Mouse (Mus musculus) lung, embryonic 14.5 days (tissue): Measurements from ENCODE around the gene Mn1. TPM values are rescaled to one million over a fixed set of nuclear protein-coding genes. Genes with fewer than 3 reads are reported as not detected.

Experiments used
- ATAC-seq: fragments of 200-750 bp; cut with Nextera tagmentation; 2 replicates; pipeline ENCODE4 v1.8.0; 2017; ENCODE audit warnings: mild to moderate bottlenecking, moderate TSS enrichment, moderate library complexity; ENCODE audit not compliant: insufficient read depth
- DNase-seq: peaks from one replicate; pipeline ENCODE4 v3.0.0-alpha.2; 2015
- H3K27ac ChIP-seq: fragments of 300-500 bp; sonication (generic); 2 replicates; pipeline ENCODE4 v1.5.1; 2014; ENCODE audit warnings: low read depth, mild to moderate bottlenecking, moderate library complexity
- H3K27me3 ChIP-seq: fragments of 300-500 bp; sonication (generic); 2 replicates; pipeline ENCODE4 v1.6.1; 2014; ENCODE audit warnings: low read length, control low read depth; ENCODE audit not compliant: insufficient read depth
- H3K36me3 ChIP-seq: fragments of 300-500 bp; sonication (generic); 2 replicates; pipeline ENCODE4 v1.6.1; 2014; ENCODE audit warnings: control low read depth; ENCODE audit not compliant: insufficient read depth
- H3K4me1 ChIP-seq: fragments of 300-500 bp; sonication (generic); 2 replicates; pipeline ENCODE4 v1.6.1; 2014; ENCODE audit warnings: antibody characterized with exemption, control low read depth; ENCODE audit not compliant: insufficient read depth
- H3K4me2 ChIP-seq: fragments of 300-500 bp; sonication (generic); 2 replicates; pipeline ENCODE4 v1.6.1; 2014; ENCODE audit warnings: mild to moderate bottlenecking
- H3K4me3 ChIP-seq: fragments of 300-500 bp; sonication (generic); 2 replicates; pipeline ENCODE4 v1.5.1; 2014; ENCODE audit warnings: low read depth, low read length
- H3K9ac ChIP-seq: fragments of 300-500 bp; sonication (generic); 2 replicates; pipeline ENCODE4 v1.6.1; 2014
- H3K9me3 ChIP-seq: fragments of 300-500 bp; sonication (generic); 2 replicates; pipeline ENCODE4 v1.6.1; 2016; ENCODE audit warnings: low read depth, low read length, control low read depth
- CTCF ChIP-seq: IDR thresholded peaks from 2 replicates; pipeline ENCODE4 v1.5.1; 2016; ENCODE audit warnings: antibody characterized with exemption, low read depth
- WGBS: fragments of 180-500 bp; shearing (Covaris S2); extraction: QIAGEN DNeasy Blood & Tissue Kit; methylation state at CpG from one replicate; pipeline ENCODE4 v1.1.7; 2014; 5-methylcytosine and 5-hydroxymethylcytosine counted together
- polyA plus RNA-seq: library from polyadenylated mRNA; unstranded; fragments of >200 nt; fragmentation: Nextera tagmentation; extraction: Ambion mirVana; gene quantifications from 2 replicates; pipeline ENCODE4 v1.2.1, GENCODE M21; 2014

Mn1 gene
- polyA plus RNA-seq, 1 experiment from 2014 or later: 9.7 TPM

DNA sequence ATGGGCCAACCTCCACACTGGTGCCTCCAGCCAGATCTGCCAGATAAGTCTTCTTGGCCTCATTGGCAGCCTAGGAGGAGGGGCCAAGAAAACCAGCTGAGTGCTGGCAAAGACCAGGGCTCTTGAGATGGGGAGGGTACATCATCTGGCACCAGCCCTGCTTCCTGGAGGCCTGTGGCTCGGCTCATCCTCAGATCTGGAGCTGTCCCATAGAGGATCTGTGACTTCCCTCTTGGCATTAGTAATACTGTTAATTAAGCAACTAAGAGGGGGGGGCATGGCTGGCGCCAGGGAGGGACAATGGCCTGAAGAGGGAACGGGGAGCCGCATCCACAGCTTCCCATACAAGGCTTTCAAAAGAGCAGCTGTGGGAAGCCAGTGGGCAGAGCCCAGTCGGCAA, 58.6 kb downstream of the Mn1 start:
- no peaks in the 10 kb centered on the region for H3K4me1 ChIP-seq
- ATAC-seq (no peak), DNase-seq (no peak)
- H3K4me3 ChIP-seq: no peak overlapping the region
- no peak overlapping the region for H3K27ac ChIP-seq
- H3K4me2 ChIP-seq: no peak overlapping the region
- no peak overlapping the region for H3K9ac ChIP-seq
- no peak for TF ChIP-seq CTCF
- no peaks in the 10 kb centered on the region for H3K9me3 ChIP-seq
- WGBS: 79% methylated on average over 5 of the region's 5 CpGs
- no peaks in the 10 kb centered on the region for H3K36me3 ChIP-seq
- no peaks in the 10 kb centered on the region for H3K27me3 ChIP-seq

DNA sequence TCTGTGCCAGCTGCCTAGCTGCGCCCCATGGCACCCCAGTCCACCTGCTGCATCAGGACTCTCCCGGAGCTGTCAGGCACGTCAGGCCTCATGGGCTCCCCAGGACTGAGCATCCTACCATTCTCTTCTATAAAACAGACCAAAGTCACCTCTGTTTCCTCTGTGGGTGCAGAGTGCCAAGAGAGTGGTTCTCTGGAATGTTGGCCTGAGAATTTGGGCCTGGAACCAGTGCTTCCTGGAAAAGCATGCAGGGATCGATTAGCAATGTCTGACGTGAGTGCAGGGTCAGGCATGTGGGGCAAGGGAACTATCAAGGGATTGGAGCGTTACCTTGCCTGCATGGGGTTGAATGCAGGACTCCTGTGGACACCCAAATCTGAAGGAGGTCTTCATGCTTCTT, 59.0 kb downstream of the Mn1 start:
- 80% methylated on average over 6 of the region's 6 CpGs for WGBS
- TF ChIP-seq CTCF: no peak

DNA sequence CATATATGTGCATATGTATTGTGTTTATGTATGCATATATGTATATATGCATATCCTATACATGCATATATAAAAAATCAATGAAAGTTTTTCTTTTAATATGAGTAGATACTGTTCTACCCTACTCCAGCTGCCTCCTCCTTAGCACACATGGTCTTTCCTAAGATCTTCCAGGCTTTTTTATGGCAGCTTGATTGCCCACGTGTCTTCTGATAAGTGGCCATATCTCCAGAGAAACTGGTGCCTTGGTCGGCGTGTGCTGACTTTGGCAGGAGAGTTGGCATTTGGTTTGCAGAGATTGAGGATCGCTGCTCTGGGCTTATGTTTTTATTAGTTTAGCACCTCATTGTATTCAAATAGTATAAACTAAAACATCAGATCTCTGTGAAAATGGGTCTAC, 68.7 kb downstream of the Mn1 start:
- no peak overlapping the region for H3K9ac ChIP-seq
- no peaks in the 10 kb centered on the region for H3K27me3 ChIP-seq
- WGBS: 58% methylated on average over 4 of the region's 4 CpGs
- H3K27ac ChIP-seq: no peak overlapping the region
- no peak overlapping the region for H3K4me3 ChIP-seq
- H3K4me2 ChIP-seq: no peak overlapping the region
- no peaks in the 10 kb centered on the region; the same call in 1 of the 2 replicates for H3K9me3 ChIP-seq
- ATAC-seq: no peak
- H3K4me1 ChIP-seq: no peaks in the 10 kb centered on the region
- no peaks in the 10 kb centered on the region for H3K36me3 ChIP-seq
- DNase-seq: no peak
- no peak for TF ChIP-seq CTCF

More for the DNA sequence above, 59.0 kb downstream of the Mn1 start:
- DNase-seq (no peak), ATAC-seq (no peak)
- no peak overlapping the region for H3K4me3 ChIP-seq
- no peak overlapping the region for H3K4me2 ChIP-seq
- no peak overlapping the region for H3K27ac ChIP-seq
- H3K9me3 ChIP-seq: no peaks in the 10 kb centered on the region
- H3K9ac ChIP-seq: no peak overlapping the region
- H3K36me3 ChIP-seq: no peaks in the 10 kb centered on the region
- no peaks in the 10 kb centered on the region for H3K4me1 ChIP-seq
- no peaks in the 10 kb centered on the region for H3K27me3 ChIP-seq

DNA sequence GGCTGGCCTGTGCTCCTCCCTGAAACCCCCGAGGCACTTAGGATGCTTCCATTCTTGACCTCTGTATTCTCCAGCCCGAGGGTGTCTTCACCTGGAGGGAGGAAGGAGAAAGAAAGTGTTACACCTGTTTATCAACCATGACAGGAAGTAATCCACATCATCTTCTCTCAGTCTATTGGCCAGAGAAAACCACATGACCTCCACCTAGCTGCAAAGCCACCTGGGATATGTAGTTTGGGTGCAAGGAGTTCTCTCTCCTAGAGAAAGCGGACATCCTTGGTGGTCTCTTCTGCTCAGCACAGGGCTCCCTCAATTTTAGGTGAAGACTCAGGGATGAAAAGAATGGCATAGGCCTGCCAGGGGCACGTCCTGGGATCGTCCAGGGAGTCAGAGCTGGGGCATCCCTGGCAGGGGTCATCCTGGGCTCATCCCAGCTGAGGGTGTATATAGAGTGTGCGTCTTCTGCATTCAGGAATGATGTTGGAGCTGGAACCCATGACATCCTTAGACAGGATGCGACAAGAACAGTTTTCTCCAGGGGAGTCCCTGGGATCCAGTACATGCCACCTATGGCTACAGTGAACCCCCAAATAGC, 72.0 kb downstream of the Mn1 start:
- Histone ChIP-seq H3K27ac (no peak overlapping the region), H3K36me3 (no peaks in the 10 kb centered on the region), H3K9ac (no peak overlapping the region), H3K4me1 (no peaks in the 10 kb centered on the region), H3K27me3 (no peaks in the 10 kb centered on the region), H3K9me3 (no peaks in the 10 kb centered on the region), H3K4me2 (no peak overlapping the region), H3K4me3 (no peak overlapping the region)
- no peak for DNase-seq
- no peak for TF ChIP-seq CTCF
- no peak for ATAC-seq
- 58% methylated on average over 7 of the region's 7 CpGs for WGBS

DNA sequence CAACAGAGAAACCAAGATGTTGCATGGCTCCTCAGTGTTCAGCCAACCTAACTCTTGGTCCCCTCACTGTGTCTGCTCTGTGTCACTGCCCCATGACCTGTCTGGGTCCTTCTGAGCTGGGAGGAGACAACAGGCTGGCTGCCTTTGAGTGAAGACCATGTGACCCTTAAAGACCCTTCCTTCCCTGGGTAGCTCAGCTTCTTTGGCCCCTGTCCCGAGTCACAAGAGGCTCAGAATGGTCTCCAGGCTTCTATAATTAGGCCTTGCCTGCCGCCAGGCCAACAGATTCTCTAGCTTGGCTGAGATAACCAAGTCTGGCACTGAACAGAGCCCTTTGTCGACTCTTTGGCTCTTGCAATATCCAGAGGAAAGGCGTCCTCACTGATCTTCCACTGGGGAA, 73.4 kb downstream of the Mn1 start:
- Histone ChIP-seq H3K36me3 (no peaks in the 10 kb centered on the region), H3K4me2 (no peak overlapping the region), H3K27me3 (no peaks in the 10 kb centered on the region), H3K9me3 (no peaks in the 10 kb centered on the region), H3K4me3 (no peak overlapping the region), H3K27ac (no peak overlapping the region), H3K4me1 (no peaks in the 10 kb centered on the region), H3K9ac (no peak overlapping the region)
- 63% methylated on average over 4 of the region's 4 CpGs for WGBS
- TF ChIP-seq CTCF: no peak
- ATAC-seq (no peak), DNase-seq (no peak)

DNA sequence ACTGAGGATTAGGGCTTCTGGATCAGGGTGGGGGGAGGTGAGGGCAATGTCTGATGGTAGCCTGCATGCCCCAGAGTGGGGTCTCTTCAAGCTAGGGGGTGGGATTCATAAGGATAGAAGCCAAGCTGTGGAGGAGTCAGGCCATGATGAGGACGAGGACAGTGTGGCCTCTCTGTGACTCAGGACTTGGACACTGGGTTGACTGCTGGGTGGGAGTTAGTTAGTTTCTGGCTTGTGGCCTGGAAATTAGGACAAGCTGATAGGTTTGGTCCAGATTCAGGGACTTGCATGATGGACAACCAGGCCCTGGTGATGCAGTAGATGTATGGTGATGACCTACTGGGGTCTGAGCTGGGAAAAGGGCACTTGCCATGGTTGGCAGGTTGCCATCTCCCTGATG, 74.3 kb downstream of the Mn1 start:
- no peak for ATAC-seq
- H3K9me3 ChIP-seq: no peaks in the 10 kb centered on the region
- TF ChIP-seq CTCF: no peak
- no peak overlapping the region for H3K4me3 ChIP-seq
- no peak overlapping the region for H3K9ac ChIP-seq
- no peaks in the 10 kb centered on the region for H3K36me3 ChIP-seq
- no peak overlapping the region for H3K27ac ChIP-seq
- no peak overlapping the region for H3K4me2 ChIP-seq
- 62% methylated on average over 1 of the region's 1 CpGs for WGBS
- DNase-seq: no peak
- no peaks in the 10 kb centered on the region for H3K4me1 ChIP-seq
- H3K27me3 ChIP-seq: no peaks in the 10 kb centered on the region

DNA sequence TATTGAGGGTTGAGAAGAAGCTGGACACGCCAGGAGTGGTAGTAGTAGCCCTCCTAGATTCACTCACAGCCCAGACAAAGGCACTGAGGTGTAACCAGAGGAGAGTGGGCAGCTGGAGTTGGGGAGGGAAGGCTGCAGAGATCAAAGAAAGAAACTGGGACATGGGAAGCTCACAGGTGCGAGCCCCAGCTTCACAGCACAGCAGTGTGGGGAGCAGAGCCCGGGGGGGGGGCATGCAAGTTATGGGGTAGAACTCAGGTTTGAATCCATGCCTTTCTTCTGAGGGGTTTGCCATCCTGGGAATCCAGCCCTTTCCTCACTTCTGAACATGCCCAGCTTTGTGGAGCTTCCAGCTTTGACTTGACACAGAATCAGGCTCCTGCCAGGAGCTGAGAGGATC, 82.9 kb downstream of the Mn1 start:
- H3K4me3 ChIP-seq: no peak overlapping the region
- no peak overlapping the region for H3K9ac ChIP-seq
- H3K27me3 ChIP-seq: no peaks in the 10 kb centered on the region
- H3K4me2 ChIP-seq: no peak overlapping the region
- WGBS: 47% methylated on average over 3 of the region's 3 CpGs
- ATAC-seq (no peak), DNase-seq (no peak)
- no peaks in the 10 kb centered on the region for H3K9me3 ChIP-seq
- no peak overlapping the region for H3K27ac ChIP-seq
- no peak for TF ChIP-seq CTCF
- no peaks in the 10 kb centered on the region for H3K36me3 ChIP-seq
- no peaks in the 10 kb centered on the region for H3K4me1 ChIP-seq
